8 mouse cellular contexts compared by ENCODE assay signal in the genomic region with DNA sequence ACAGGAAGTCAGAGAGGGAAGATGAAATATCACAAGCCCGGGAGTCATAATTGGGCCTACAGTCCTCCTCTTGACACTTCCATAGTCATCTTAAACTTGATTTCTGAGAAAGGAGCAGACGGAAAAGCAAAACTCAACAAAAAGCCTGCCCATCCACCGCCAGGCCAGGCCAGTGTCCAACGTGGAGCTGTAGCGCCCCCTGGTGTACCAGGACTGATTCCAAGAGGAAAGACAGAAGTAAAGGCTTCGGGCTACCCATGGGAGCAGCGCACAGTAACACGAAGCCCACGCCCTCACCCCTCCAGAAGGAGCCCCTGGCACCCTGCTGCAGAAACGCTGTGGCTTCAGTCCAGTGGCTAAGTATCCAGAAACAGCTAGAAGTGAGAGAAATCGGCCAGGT. TPM values are rescaled to one million over a fixed set of nuclear protein-coding genes. Genes with fewer than 3 reads are reported as not detected.
DNase-seq lines count a peak whose midpoint lies in the region; ATAC-seq and TF ChIP-seq lines count a peak whose summit lies in the region.

No protein-coding gene starts in this region.

- no peak overlapping the region for H3K27ac ChIP-seq in forebrain, postnatal 0 days (ENCODE audit: low read depth, low read length)
- H3K27ac ChIP-seq in hindbrain, embryonic 10.5 days = no peak overlapping the region
- H3K27ac ChIP-seq in lung, postnatal 0 days (ENCODE audit: low read length) = no peak overlapping the region

- H3K4me2 ChIP-seq in forebrain, postnatal 0 days (ENCODE audit: low read depth) = no peak overlapping the region
- H3K4me2 ChIP-seq in lung, postnatal 0 days (replicated peaks; ENCODE audit: low read depth, low read length) = no peak overlapping the region

- ATAC-seq in forebrain, postnatal 0 days = peak; percentile 45; the same call in 1 of the 2 replicates
- ATAC-seq in lung, postnatal 0 days = peak; percentile 65

- DNase-seq in ES-CJ7 (ENCODE audit: low read depth, low spot score) = peak; percentile 90
- peak; percentile 12 for DNase-seq in brain, embryonic 18.5 days (ENCODE audit: low read depth, low spot score)
- peak; percentile 77 for DNase-seq in forebrain, postnatal 0 days
- DNase-seq in hindbrain, embryonic 10.5 days (ENCODE audit: low spot score) = peak; percentile 91
- DNase-seq in layer of hippocampus, adult 9-10 months (ENCODE audit: low spot score) = peak; percentile 48
- peak; percentile 87 for DNase-seq in lung, postnatal 0 days (ENCODE audit: low spot score)
- peak; percentile 72 for DNase-seq in right cerebral cortex, adult 18-20 months
- DNase-seq in urinary bladder, postnatal 10 days (ENCODE audit: low spot score) = peak; percentile 74

- TF ChIP-seq CTCF in forebrain, postnatal 0 days (IDR thresholded peaks at IDR 0.05; ENCODE audit: low read depth) = peak; percentile 81
- TF ChIP-seq CTCF in lung, postnatal 0 days (IDR thresholded peaks at IDR 0.05) = peak; percentile 95

- TF ChIP-seq EP300 in lung, postnatal 0 days (IDR thresholded peaks at IDR 0.05) = no peak

- H3K9ac ChIP-seq in forebrain, postnatal 0 days = no peak overlapping the region
- H3K9ac ChIP-seq in lung, postnatal 0 days (replicated peaks; ENCODE audit: low read depth) = no peak overlapping the region

- 0 out of 2 replicates have a peak, but pooled peaks cover 3% of the 10 kb centered on the region for H3K27me3 ChIP-seq in forebrain, postnatal 0 days (ENCODE audit: insufficient read depth, low read length)
- H3K27me3 ChIP-seq in hindbrain, embryonic 10.5 days (ENCODE audit: insufficient read depth, poor library complexity, severe bottlenecking) = no peaks in the 10 kb centered on the region
- H3K27me3 ChIP-seq in lung, postnatal 0 days (replicated peaks; ENCODE audit: insufficient read depth, low read length) = no peaks in the 10 kb centered on the region

- no peaks in the 10 kb centered on the region for H3K4me1 ChIP-seq in forebrain, postnatal 0 days (ENCODE audit: insufficient read depth)
- peaks cover 4% of the 10 kb centered on the region for H3K4me1 ChIP-seq in hindbrain, embryonic 10.5 days (replicated peaks)
- no peaks in the 10 kb centered on the region for H3K4me1 ChIP-seq in lung, postnatal 0 days (ENCODE audit: insufficient read depth, low read depth, low read length)

- no peak overlapping the region for H3K4me3 ChIP-seq in forebrain, postnatal 0 days (ENCODE audit: low read depth, low read length)
- H3K4me3 ChIP-seq in hindbrain, embryonic 10.5 days = peak overlapping the region; percentile 16; the same call in 1 of the 2 replicates
- H3K4me3 ChIP-seq in lung, postnatal 0 days (ENCODE audit: low read depth, low read length) = no peak overlapping the region

- H3K36me3 ChIP-seq in forebrain, postnatal 0 days (ENCODE audit: insufficient read depth) = no peaks in the 10 kb centered on the region
- 0 out of 2 replicates have a peak, but pooled peaks cover 3% of the 10 kb centered on the region for H3K36me3 ChIP-seq in hindbrain, embryonic 10.5 days
- H3K36me3 ChIP-seq in lung, postnatal 0 days (ENCODE audit: insufficient read depth, low read length) = no peaks in the 10 kb centered on the region

- H3K9me3 ChIP-seq in forebrain, postnatal 0 days (ENCODE audit: low read length) = no peaks in the 10 kb centered on the region
- no peaks in the 10 kb centered on the region for H3K9me3 ChIP-seq in hindbrain, embryonic 10.5 days
- no peaks in the 10 kb centered on the region for H3K9me3 ChIP-seq in lung, postnatal 0 days (ENCODE audit: low read length)

- WGBS in forebrain, postnatal 0 days = 6% methylated on average over 11 of the region's 11 CpGs
- 12% methylated on average over 11 of the region's 11 CpGs for WGBS in hindbrain, embryonic 10.5 days
- 4% methylated on average over 11 of the region's 11 CpGs for WGBS in lung, postnatal 0 days

RNA-seq across cellular contexts. Expression of a gene that starts 6.5 kb away (rescaled TPM):
- total RNA-seq in forebrain, postnatal 0 days (2014; rRNA removed) = not detected in 2 replicates
- polyA plus RNA-seq in forebrain, postnatal 0 days (2015; fragmentation: Nextera tagmentation; extraction: Ambion mirVana) = not detected in 2 replicates
- polyA plus RNA-seq in hindbrain, embryonic 10.5 days (2016; fragmentation: Nextera tagmentation; extraction: Ambion mirVana) = 0.07 TPM in 1 of 2 replicates, not detected in the other
- not detected in 2 replicates for polyA plus RNA-seq in lung, postnatal 0 days (2015; fragmentation: Nextera tagmentation; extraction: Ambion mirVana)

RNA-seq across cellular contexts. Expression of a gene that starts 17.3 kb away (rescaled TPM):
- not detected in 2 replicates for total RNA-seq in forebrain, postnatal 0 days (2014; rRNA removed)
- polyA plus RNA-seq in forebrain, postnatal 0 days (2015; fragmentation: Nextera tagmentation; extraction: Ambion mirVana) = not detected in 2 replicates
- polyA plus RNA-seq in hindbrain, embryonic 10.5 days (2016; fragmentation: Nextera tagmentation; extraction: Ambion mirVana) = 0.38 and 1.9 TPM in 2 replicates
- 0.33 TPM in 1 of 2 replicates, not detected in the other for polyA plus RNA-seq in lung, postnatal 0 days (2015; fragmentation: Nextera tagmentation; extraction: Ambion mirVana)

Comparison
In these comparisons a context has a peak if more than half of its experiments do, and no peak if none do; other contexts are left out.
1. DNase-seq: peak in every context shown above with its lines; median percentile 91 in hindbrain, embryonic 10.5 days; 90 in ES-CJ7; 87 in lung, postnatal 0 days; 77 in forebrain, postnatal 0 days; 74 in urinary bladder, postnatal 10 days; 72 in right cerebral cortex, adult 18-20 months; 48 in layer of hippocampus, adult 9-10 months; 12 in brain, embryonic 18.5 days.